Mouse (Mus musculus) central nervous system, embryonic 11.5 days (tissue): ENCODE results near the gene Gm10718. TPM values are rescaled to one million over a fixed set of nuclear protein-coding genes. Genes with fewer than 3 reads are reported as not detected.

ENCODE experiments used
- polyA plus RNA-seq: library from polyadenylated mRNA; depleted of rRNA; stranded (reverse); fragments of >200 nt; gene quantifications from 2 replicates; pipeline ENCODE4 v1.2.3, GENCODE M21; 2012; rRNA removed

Gene Gm10718
- 0.41 TPM in 1 of 2 replicates, not detected in the other for polyA plus RNA-seq

GRCm38 (mm10) chr9:3023312-3023984 is at the start of gene Gm10718:
TSS of gene Gm10718 (plus strand) at chr9:3023547.

GRCm38 (mm10) chr9:3000445-3000972 is 22.8 kb upstream of the Gm10718 start, which contains the start of gene Gm10722:
TSS of gene Gm10722 (plus strand) at chr9:3000922.

GRCm38 (mm10) chr9:3002794-3003396 is 20.5 kb upstream of the Gm10718 start, which contains the start of gene Gm11168:
TSS of gene Gm11168 (plus strand) at chr9:3003346.

GRCm38 (mm10) chr9:3012733-3013279 is 10.5 kb upstream of the Gm10718 start, which contains the start of gene Gm10721:
TSS of gene Gm10721 (plus strand) at chr9:3013140.

GRCm38 (mm10) chr9:3015354-3015753 is 8.0 kb upstream of the Gm10718 start, which contains the start of gene Gm10720:
TSS of gene Gm10720 (plus strand) at chr9:3015654.

GRCm38 (mm10) chr9:3017108-3017507 is 6.2 kb upstream of the Gm10718 start, which contains the start of gene Gm10719:
TSS of gene Gm10719 (plus strand) at chr9:3017408.

GRCm38 (mm10) chr9:3024912-3025467 is 1.6 kb downstream of the Gm10718 start, which contains the start of gene Gm10717:
TSS of gene Gm10717 (plus strand) at chr9:3025417.

GRCm38 (mm10) chr9:3034299-3034698 is 11.0 kb downstream of the Gm10718 start, which contains the start of gene Gm17535:
TSS of gene Gm17535 (plus strand) at chr9:3034599.

GRCm38 (mm10) chr9:3036577-3036976 is 13.2 kb downstream of the Gm10718 start, which contains the start of gene Gm10715:
TSS of gene Gm10715 (plus strand) at chr9:3036877.

Other genes starting within 250 kb of the Gm10718 start
- gene Gm10722, start 22.6 kb upstream of the Gm10718 start, polyA plus RNA-seq: not detected in 2 replicates
- gene Gm11168, start 20.2 kb upstream of the Gm10718 start, polyA plus RNA-seq: not detected in 2 replicates
- gene Gm10721, start 10.4 kb upstream of the Gm10718 start, polyA plus RNA-seq: 0.10 TPM in 1 of 2 replicates, not detected in the other
- not detected in 2 replicates for gene Gm10720, start 7.9 kb upstream of the Gm10718 start, polyA plus RNA-seq
- 0.14 TPM in 1 of 2 replicates, not detected in the other for gene Gm10719, start 6.1 kb upstream of the Gm10718 start, polyA plus RNA-seq
- not detected in 2 replicates for gene Gm10717, start 1.9 kb downstream of the Gm10718 start, polyA plus RNA-seq
- gene Gm17535, start 11.1 kb downstream of the Gm10718 start, polyA plus RNA-seq: not detected in 2 replicates
- not detected in 2 replicates for gene Gm10715, start 13.3 kb downstream of the Gm10718 start, polyA plus RNA-seq